Mouse (Mus musculus): Measurements from ENCODE around the gene Ggn.
"Not testable (repeated sequence)": the region's sequence is repeated elsewhere in the genome, so short reads cannot be mapped to it uniquely, and the experiment has no call there.

Ggn gene

GRCm38 (mm10) chr7:29212775-29213560 is 43.0 kb downstream of the Ggn start:
- not testable (repeated sequence) for DNase-seq

- DNase-seq: peak; percentile 21 to 44
Observed at GRCm38 (mm10) chr7:29213675-29214082, 43.7 kb downstream of the Ggn start, which contains the start of gene Catsperg1. TSS of gene Catsperg1 (minus strand) at chr7:29214035.

- no peak for DNase-seq
Observed at GRCm38 (mm10) chr7:29214236-29214635, 44.2 kb downstream of the Ggn start.

GRCm38 (mm10) chr7:29214846-29215245 is 44.8 kb downstream of the Ggn start:
- no peak for DNase-seq
